Mouse (Mus musculus): ENCODE measurements around the gene Coch. TPM values are rescaled to one million over a fixed set of nuclear protein-coding genes. Genes with fewer than 3 reads are reported as not detected.
"Not testable (repeated sequence)": the region's sequence is repeated elsewhere in the genome, so short reads cannot be mapped to it uniquely, and the experiment has no call there.

The Coch gene
- total RNA-seq (2021): under 1 TPM; 0.62 to 0.74 TPM
- long read RNA-seq, experiment 1: 0 reads
- long read RNA-seq, experiment 2: 0 reads

- peak in 1 of 2 experiments; percentile 14 for DNase-seq (ENCODE audit: low spot score in 2 of 2)
Observed at GRCm38 (mm10) chr12:51593229-51594029, at the start of gene Coch. Coch (plus strand) TSS chr12:51593341.

- DNase-seq (ENCODE audit: low spot score in 2 of 2): no peak
Observed at GRCm38 (mm10) chr12:51543402-51543960, 49.7 kb upstream of the Coch start.

DNA sequence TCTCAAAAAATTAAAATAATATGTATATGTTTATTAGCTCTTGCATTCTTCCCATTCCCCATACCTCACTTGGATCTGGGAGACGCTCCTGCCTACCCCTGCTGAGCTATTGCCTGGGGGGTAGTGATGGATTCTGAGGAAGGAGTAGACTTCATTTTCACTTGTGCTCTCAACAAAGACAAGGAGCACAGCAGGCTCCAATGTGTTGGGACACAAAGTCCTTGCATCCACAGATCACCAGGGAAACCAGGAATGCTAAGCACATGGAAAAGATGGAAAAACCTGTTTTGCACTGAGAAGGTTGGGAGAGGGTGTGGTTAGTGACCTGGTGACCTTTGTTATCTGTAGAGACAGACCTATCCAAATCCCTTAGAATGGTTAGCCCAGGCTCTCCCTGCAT is 38.1 kb upstream of the Coch start:
- no peak for DNase-seq (ENCODE audit: low spot score in 2 of 2)

DNA sequence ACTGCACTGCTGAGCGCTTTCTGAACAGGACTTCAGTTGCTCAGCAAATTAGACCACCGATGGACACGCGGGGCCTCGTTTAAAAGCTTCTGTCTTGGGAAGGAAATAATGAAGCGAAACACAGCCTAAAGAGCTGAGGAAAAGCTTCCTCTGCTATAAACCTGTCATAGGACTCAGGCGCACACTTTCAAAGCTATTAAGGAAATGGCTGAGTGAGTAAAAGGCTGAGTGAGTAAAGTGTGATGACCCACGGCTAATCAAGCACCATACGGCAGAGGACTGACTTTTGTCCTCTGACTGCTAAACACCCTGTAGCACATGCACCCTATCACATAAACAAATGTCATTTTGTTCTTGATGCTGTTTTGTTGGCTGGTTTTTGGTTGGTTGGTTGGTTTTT is 31.7 kb upstream of the Coch start:
- no peak for DNase-seq (ENCODE audit: low spot score in 2 of 2)

GRCm38 (mm10) chr12:51567225-51567624 is 25.9 kb upstream of the Coch start:
- DNase-seq (ENCODE audit: low spot score in 2 of 2): no peak

DNA sequence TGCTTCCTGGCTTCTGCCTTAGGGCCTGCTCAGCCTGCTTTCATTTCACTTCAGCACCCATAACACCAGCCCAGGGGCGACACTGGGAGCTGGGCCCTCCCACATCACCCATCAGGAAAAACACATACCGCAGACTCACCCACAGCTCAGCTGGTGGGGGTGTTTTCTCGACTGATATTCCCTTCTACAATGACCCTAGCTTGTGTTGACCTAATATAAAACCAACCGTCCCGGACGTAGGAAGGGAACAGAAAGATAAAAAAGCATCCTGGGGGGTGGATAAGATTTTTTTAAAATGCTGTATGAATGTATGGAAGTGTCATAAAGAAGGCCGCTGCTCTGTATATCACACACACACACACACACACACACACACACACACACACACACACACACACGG is 23.7 kb upstream of the Coch start:
- DNase-seq (ENCODE audit: low spot score in 2 of 2): no peak

- no peak for DNase-seq (ENCODE audit: low spot score in 2 of 2)
Observed at GRCm38 (mm10) chr12:51569944-51570343, 23.2 kb upstream of the Coch start.

GRCm38 (mm10) chr12:51572651-51573050 is 20.5 kb upstream of the Coch start:
- no peak for DNase-seq (ENCODE audit: low spot score in 2 of 2)

- DNase-seq (ENCODE audit: low spot score in 2 of 2): not testable (repeated sequence)
Observed at GRCm38 (mm10) chr12:51577816-51578215, 15.3 kb upstream of the Coch start.

- DNase-seq (ENCODE audit: low spot score in 2 of 2): no peak
Observed at GRCm38 (mm10) chr12:51589263-51589662, 3.9 kb upstream of the Coch start.

DNA sequence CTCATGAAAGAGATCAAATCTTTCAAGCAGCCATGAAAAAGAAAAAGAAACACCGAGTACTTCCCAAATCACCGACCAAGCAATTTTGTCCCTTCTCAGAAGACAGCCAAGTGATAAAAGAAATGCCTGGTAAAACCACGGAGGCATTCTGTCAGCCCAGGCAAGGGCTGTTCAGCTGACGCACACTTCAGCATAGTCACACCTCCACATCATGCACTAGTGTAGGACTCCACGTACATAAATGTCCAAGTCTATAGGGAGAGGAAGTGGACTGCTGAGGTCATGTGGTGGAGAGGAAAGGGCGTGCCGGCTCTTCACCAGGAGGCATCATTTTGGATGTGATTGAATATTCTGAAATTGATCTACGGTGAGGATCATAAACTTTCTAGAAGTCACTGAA is 1.2 kb upstream of the Coch start:
- DNase-seq (ENCODE audit: low spot score in 2 of 2): no peak

GRCm38 (mm10) chr12:51592888-51593228 is 283 bp upstream of the Coch start:
- DNase-seq (ENCODE audit: low spot score in 2 of 2): no peak

GRCm38 (mm10) chr12:51594030-51594470 is 909 bp downstream of the Coch start:
- DNase-seq (ENCODE audit: low spot score in 2 of 2): no peak

DNA sequence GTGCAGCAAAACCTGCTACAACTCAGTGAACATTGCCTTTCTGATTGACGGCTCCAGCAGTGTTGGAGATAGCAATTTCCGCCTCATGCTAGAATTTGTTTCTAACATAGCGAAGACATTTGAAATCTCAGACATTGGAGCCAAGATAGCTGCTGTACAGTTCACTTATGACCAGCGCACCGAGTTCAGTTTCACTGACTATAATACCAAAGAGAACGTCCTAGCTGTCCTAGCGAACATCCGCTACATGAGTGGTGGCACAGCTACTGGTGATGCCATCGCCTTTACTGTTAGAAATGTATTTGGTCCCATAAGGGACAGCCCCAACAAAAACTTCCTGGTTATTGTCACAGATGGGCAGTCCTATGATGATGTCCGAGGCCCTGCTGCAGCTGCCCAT is 10.2 kb downstream of the Coch start:
- no peak for DNase-seq (ENCODE audit: low spot score in 2 of 2)

DNA sequence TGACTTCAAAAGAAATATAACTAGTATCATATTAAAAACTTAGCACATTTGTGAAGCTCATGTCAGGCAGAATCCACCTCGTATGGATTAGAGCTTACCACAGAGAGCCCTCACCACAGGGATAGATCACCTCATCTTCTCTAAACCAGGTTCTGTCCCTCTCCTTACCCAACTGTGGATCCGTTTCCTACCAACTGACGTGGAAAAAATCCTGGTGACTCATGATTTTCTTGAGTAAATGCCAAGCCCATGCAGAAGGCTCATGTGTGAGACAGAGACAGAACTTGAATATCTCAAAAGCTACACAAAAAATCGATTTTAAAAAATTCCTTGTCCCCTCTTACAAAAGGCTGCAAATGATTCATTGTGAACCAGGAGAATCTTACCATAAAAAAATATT is 13.0 kb downstream of the Coch start:
- DNase-seq (ENCODE audit: low spot score in 2 of 2): no peak

GRCm38 (mm10) chr12:51612361-51612760 is 19.2 kb downstream of the Coch start:
- no peak for DNase-seq (ENCODE audit: low spot score in 2 of 2)

GRCm38 (mm10) chr12:51620572-51620971 is 27.4 kb downstream of the Coch start:
- DNase-seq (ENCODE audit: low spot score in 2 of 2): no peak

GRCm38 (mm10) chr12:51621161-51621560 is 28.0 kb downstream of the Coch start:
- no peak for DNase-seq (ENCODE audit: low spot score in 2 of 2)

- DNase-seq (ENCODE audit: low spot score in 2 of 2): no peak
Observed at GRCm38 (mm10) chr12:51622670-51623365, 29.7 kb downstream of the Coch start.

- no peak for DNase-seq (ENCODE audit: low spot score in 2 of 2)
Observed at GRCm38 (mm10) chr12:51623366-51623694, 30.2 kb downstream of the Coch start.

DNA sequence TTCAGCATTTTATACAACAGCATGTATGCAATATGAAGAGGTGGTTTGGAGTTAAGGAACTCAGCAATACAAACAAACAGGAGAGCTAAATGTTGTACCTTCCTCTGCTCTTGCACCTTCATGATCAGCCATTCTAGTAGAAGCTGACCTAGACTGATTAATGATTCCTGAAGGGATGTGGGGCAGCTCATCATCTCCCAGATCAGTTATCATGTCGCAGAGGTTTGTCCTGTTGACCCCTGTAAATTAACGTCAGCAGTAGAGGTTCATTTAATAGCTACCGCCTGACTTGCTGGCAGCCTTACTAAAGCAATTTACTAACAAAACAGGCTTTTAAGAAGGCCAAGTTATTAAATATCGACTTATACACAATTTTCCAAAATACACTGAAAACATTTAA is 40.3 kb downstream of the Coch start:
- DNase-seq (ENCODE audit: low spot score in 2 of 2): no peak

DNA sequence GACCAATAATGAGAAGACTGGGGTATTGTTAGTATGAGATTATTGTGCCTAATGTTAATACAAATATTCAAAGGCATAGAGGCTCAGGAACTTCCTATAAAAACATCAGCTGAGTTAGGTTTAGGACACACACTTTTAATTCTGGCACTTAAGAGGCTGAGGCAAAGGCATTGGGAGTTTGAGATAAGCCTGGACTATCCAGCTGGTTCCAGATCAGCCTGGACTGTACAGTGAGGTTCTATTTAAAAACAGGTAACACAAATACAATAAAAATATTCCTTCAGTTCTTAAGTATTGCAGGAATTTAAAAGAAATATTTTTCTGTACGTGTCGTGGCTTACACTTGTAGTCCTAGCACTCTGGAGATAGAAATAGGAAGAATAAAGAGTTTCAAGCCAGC is 43.1 kb downstream of the Coch start:
- DNase-seq (ENCODE audit: low spot score in 2 of 2): no peak

All from gastrocnemius, postnatal 4 days (tissue).